Mouse (Mus musculus) intestine, postnatal 0 days (tissue): ENCODE results near the gene Adipor2. TPM values are rescaled to one million over a fixed set of nuclear protein-coding genes. Genes with fewer than 3 reads are reported as not detected.

Source experiments
- ATAC-seq: fragments of 200-750 bp; cut with Nextera tagmentation; 2 replicates; pipeline ENCODE4 v1.8.0; 2017; ENCODE audit warnings: mild to moderate bottlenecking, moderate TSS enrichment, moderate library complexity
- H3K27ac ChIP-seq: fragments of 300-500 bp; sonication (generic); 2 replicates; pipeline ENCODE4 v1.5.1; 2014; ENCODE audit warnings: mild to moderate bottlenecking, low read depth, low read length, moderate library complexity
- H3K27me3 ChIP-seq: fragments of 300-500 bp; sonication (generic); replicated peaks from 2 replicates; pipeline ENCODE4 v1.6.1; 2014; ENCODE audit warnings: low read length, mixed read lengths; ENCODE audit not compliant: control insufficient read depth, insufficient read depth
- H3K36me3 ChIP-seq: fragments of 300-500 bp; sonication (generic); 2 replicates; pipeline ENCODE4 v1.6.1; 2014; ENCODE audit warnings: mild to moderate bottlenecking, moderate library complexity; ENCODE audit not compliant: control insufficient read depth, insufficient read depth
- H3K4me1 ChIP-seq: fragments of 300-500 bp; sonication (generic); replicated peaks from 2 replicates; pipeline ENCODE4 v1.6.1; 2014; ENCODE audit warnings: antibody characterized with exemption, low read length, mixed read lengths; ENCODE audit not compliant: control insufficient read depth, insufficient read depth
- H3K4me2 ChIP-seq: fragments of 300-500 bp; sonication (generic); replicated peaks from 2 replicates; pipeline ENCODE4 v1.6.1; 2014; ENCODE audit warnings: low read depth, mild to moderate bottlenecking, moderate library complexity
- H3K4me3 ChIP-seq: fragments of 300-500 bp; sonication (generic); 2 replicates; pipeline ENCODE4 v1.5.1; 2014; ENCODE audit warnings: low read depth, low read length
- H3K9ac ChIP-seq: fragments of 300-500 bp; sonication (generic); 2 replicates; pipeline ENCODE4 v1.6.1; 2014; ENCODE audit warnings: mild to moderate bottlenecking, low read depth, low read length
- H3K9me3 ChIP-seq: fragments of 300-500 bp; sonication (generic); 2 replicates; pipeline ENCODE4 v1.6.1; 2016; ENCODE audit warnings: mixed run types; ENCODE audit not compliant: control insufficient read depth
- CTCF ChIP-seq: sonication (generic); IDR thresholded peaks from 2 replicates; pipeline ENCODE4 v1.5.1; 2016; ENCODE audit warnings: low read depth, mild to moderate bottlenecking, control low read depth, antibody characterized with exemption, moderate library complexity
- WGBS: fragments of 180-500 bp; shearing (Covaris S2); extraction: QIAGEN DNeasy Blood & Tissue Kit; methylation state at CpG from one replicate; pipeline ENCODE4 v1.1.7; 2014; 5-methylcytosine and 5-hydroxymethylcytosine counted together
- polyA plus RNA-seq: library from polyadenylated mRNA; unstranded; fragments of >200 nt; fragmentation: Nextera tagmentation; extraction: Ambion mirVana; gene quantifications from 2 replicates; pipeline ENCODE4 v1.2.1, GENCODE M21; 2015

Gene Adipor2
- polyA plus RNA-seq, 1 experiment from 2014 or later = 106 TPM

- H3K4me3 ChIP-seq = no peak overlapping the region
- H3K9me3 ChIP-seq = no peaks in the 10 kb centered on the region
- H3K27me3 ChIP-seq = no peaks in the 10 kb centered on the region
- H3K4me1 ChIP-seq = no peaks in the 10 kb centered on the region
- WGBS = 53% methylated on average over 11 of the region's 11 CpGs
- H3K36me3 ChIP-seq = no peaks in the 10 kb centered on the region
- no peak overlapping the region for H3K4me2 ChIP-seq
- ATAC-seq = no peak
- H3K27ac ChIP-seq = no peak overlapping the region
- no peak overlapping the region for H3K9ac ChIP-seq
- TF ChIP-seq CTCF = no peak
Measured at GRCm38 (mm10) chr6:119338121-119338912, 79.2 kb downstream of the Adipor2 start.

- Histone ChIP-seq H3K9ac (no peak overlapping the region), H3K4me3 (no peak overlapping the region), H3K27me3 (0 out of 2 replicates have a peak, but pooled peaks cover 5% of the 10 kb centered on the region), H3K4me2 (no peak overlapping the region), H3K9me3 (no peaks in the 10 kb centered on the region), H3K4me1 (no peaks in the 10 kb centered on the region), H3K36me3 (no peaks in the 10 kb centered on the region), H3K27ac (no peak overlapping the region)
- WGBS = 49% methylated on average over 3 of the region's 3 CpGs
- TF ChIP-seq CTCF = no peak
- no peak for ATAC-seq
Measured at GRCm38 (mm10) chr6:119337287-119337686, 80.2 kb downstream of the Adipor2 start.

- Histone ChIP-seq H3K9me3 (no peaks in the 10 kb centered on the region), H3K9ac (no peak overlapping the region), H3K27me3 (peaks cover 11% of the 10 kb centered on the region), H3K27ac (no peak overlapping the region), H3K36me3 (no peaks in the 10 kb centered on the region), H3K4me3 (no peak overlapping the region), H3K4me1 (no peaks in the 10 kb centered on the region), H3K4me2 (no peak overlapping the region)
- TF ChIP-seq CTCF = no peak
- ATAC-seq = no peak
- WGBS = 69% methylated on average over 7 of the region's 7 CpGs
Measured at GRCm38 (mm10) chr6:119336124-119336523, 81.4 kb downstream of the Adipor2 start.

GRCm38 (mm10) chr6:119333831-119334230 lies 83.7 kb downstream of the Adipor2 start:
- WGBS = 43% methylated on average over 3 of the region's 3 CpGs
- Histone ChIP-seq H3K27me3 (peaks cover 32% of the 10 kb centered on the region), H3K4me2 (no peak overlapping the region), H3K27ac (no peak overlapping the region), H3K4me1 (no peaks in the 10 kb centered on the region), H3K36me3 (no peaks in the 10 kb centered on the region), H3K9ac (no peak overlapping the region), H3K4me3 (no peak overlapping the region), H3K9me3 (no peaks in the 10 kb centered on the region)
- no peak for TF ChIP-seq CTCF
- no peak for ATAC-seq

GRCm38 (mm10) chr6:119333202-119333601 lies 84.3 kb downstream of the Adipor2 start:
- WGBS = 5% methylated on average over 3 of the region's 3 CpGs
- no peak overlapping the region; the same call in 1 of the 2 replicates for H3K9ac ChIP-seq
- TF ChIP-seq CTCF = no peak
- H3K36me3 ChIP-seq = no peaks in the 10 kb centered on the region
- H3K4me1 ChIP-seq = no peaks in the 10 kb centered on the region
- H3K4me3 ChIP-seq = no peak overlapping the region
- ATAC-seq = 0 out of 2 replicates have a peak, but pooled peaks have one; percentile 9
- no peak overlapping the region for H3K4me2 ChIP-seq
- no peak overlapping the region for H3K27ac ChIP-seq
- H3K27me3 ChIP-seq = peaks cover 32% of the 10 kb centered on the region
- no peaks in the 10 kb centered on the region for H3K9me3 ChIP-seq

- TF ChIP-seq CTCF = no peak
- Histone ChIP-seq H3K36me3 (no peaks in the 10 kb centered on the region), H3K27ac (no peak overlapping the region), H3K9ac (no peak overlapping the region), H3K9me3 (no peaks in the 10 kb centered on the region), H3K27me3 (peaks cover 40% of the 10 kb centered on the region), H3K4me1 (no peaks in the 10 kb centered on the region), H3K4me2 (no peak overlapping the region), H3K4me3 (no peak overlapping the region)
- no peak for ATAC-seq
- WGBS = 18% methylated on average over 1 of the region's 1 CpGs
Measured at GRCm38 (mm10) chr6:119332111-119332510, 85.4 kb downstream of the Adipor2 start.
